ENCODE assay signal across 10 mouse cellular contexts in the genomic region with DNA sequence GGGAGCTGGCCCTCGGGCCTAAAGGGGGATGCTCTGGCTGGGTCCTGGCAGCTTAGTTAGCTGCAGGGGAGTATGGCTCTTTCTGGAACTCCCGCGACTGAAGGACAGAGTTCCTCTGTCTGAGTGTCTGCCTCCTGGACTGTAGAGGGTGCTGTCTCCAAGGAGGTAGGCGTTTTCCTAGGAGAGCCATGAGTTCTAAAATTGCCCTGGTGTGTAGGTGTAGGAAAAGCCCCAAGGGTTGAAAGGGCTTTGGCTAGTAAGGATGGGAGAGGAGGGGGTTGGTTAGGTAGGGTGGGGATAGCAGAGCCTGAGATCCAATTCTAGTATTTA. TPM values are rescaled to one million over a fixed set of nuclear protein-coding genes. Genes with fewer than 3 reads are reported as not detected.
DNase-seq lines count a peak whose midpoint lies in the region; ATAC-seq lines count a peak whose summit lies in the region.
"Had no signal": no experiment of that assay in that cellular context is flagged by ENCODE, and none has a peak within 500 bp of the region (broad histone marks: within the 10 kb centered on the region; RNA-seq: fewer than 3 reads in every experiment).

A gene (minus strand): TSS at position 86 of the 330 bp plus-strand sequence.

- ATAC-seq in kidney, embryonic 16.5 days (ENCODE audit: low FRiP score, low TSS enrichment): peak; percentile 25; the same call in 1 of the 2 replicates
- no peak for ATAC-seq in midbrain, embryonic 11.5 days (ENCODE audit: low FRiP score)
- ATAC-seq in erythroid progenitor cell, adult 5-6 weeks (replicated peaks; ENCODE audit: low FRiP score, poor library complexity, severe bottlenecking): no peak

- no peak for DNase-seq in kidney, postnatal 25 days
- DNase-seq in NIH3T3 (ENCODE audit: low read depth): peak; percentile 23
- peak; percentile 20 for DNase-seq in forebrain, embryonic 10.5 days (ENCODE audit: extremely low spot score, low spot score)
- no peak for DNase-seq in midbrain, embryonic 11.5 days (ENCODE audit: low spot score, missing footprints)
- DNase-seq in layer of hippocampus, adult 11-12 months (ENCODE audit: low spot score): no peak
- DNase-seq in kidney, adult 8-10 months: no peak

- peak within 1 kb of the TSS; percentile 37 for H3K4me2 ChIP-seq in kidney, embryonic 16.5 days (replicated peaks; ENCODE audit: low read depth, low read length)
- no peak within 1 kb of the TSS for H3K4me2 ChIP-seq in midbrain, embryonic 11.5 days

- no peak within 1 kb of the TSS; the same call in 1 of the 2 replicates for H3K4me3 ChIP-seq in kidney, embryonic 16.5 days (ENCODE audit: low read length)
- no peak within 1 kb of the TSS for H3K4me3 ChIP-seq in forebrain, embryonic 10.5 days
- H3K4me3 ChIP-seq in midbrain, embryonic 11.5 days (ENCODE audit: low read depth, low read length): no peak within 1 kb of the TSS
- H3K4me3 ChIP-seq: erythroblast, embryonic 14.5 days had no signal

- no peaks in the 10 kb centered on the region for H3K9me3 ChIP-seq in kidney, embryonic 16.5 days (ENCODE audit: low read length)
- H3K9me3 ChIP-seq in forebrain, embryonic 10.5 days: no peaks in the 10 kb centered on the region
- no peaks in the 10 kb centered on the region for H3K9me3 ChIP-seq in midbrain, embryonic 11.5 days (ENCODE audit: control insufficient read depth, low read length)

- H3K4me1 ChIP-seq in kidney, embryonic 16.5 days (ENCODE audit: insufficient read depth, low read length): 0 out of 2 replicates have a peak, but pooled peaks cover 2% of the 10 kb centered on the region
- H3K4me1 ChIP-seq in forebrain, embryonic 10.5 days: peaks cover 42% of the 10 kb centered on the region
- peaks cover 22% of the 10 kb centered on the region for H3K4me1 ChIP-seq in midbrain, embryonic 11.5 days (ENCODE audit: control insufficient read depth, insufficient read depth, low read length)

- WGBS in kidney, embryonic 16.5 days: 32% methylated on average over 4 of the region's 4 CpGs
- WGBS in forebrain, embryonic 10.5 days: 12% methylated on average over 4 of the region's 4 CpGs
- 12% methylated on average over 4 of the region's 4 CpGs for WGBS in midbrain, embryonic 11.5 days

- H3K27ac ChIP-seq in kidney, embryonic 16.5 days (ENCODE audit: low read length): no peak within 1 kb of the TSS
- H3K27ac ChIP-seq in forebrain, embryonic 10.5 days: peak within 1 kb of the TSS; percentile 49; the same call in 1 of the 2 replicates
- no peak within 1 kb of the TSS for H3K27ac ChIP-seq in midbrain, embryonic 11.5 days (ENCODE audit: low read depth, low read length)

- H3K9ac ChIP-seq in kidney, embryonic 16.5 days (replicated peaks; ENCODE audit: low read length): 0 out of 2 replicates have a peak within 1 kb of the TSS, but pooled peaks have one; percentile 20
- H3K9ac ChIP-seq in midbrain, embryonic 11.5 days (ENCODE audit: low read length): peak within 1 kb of the TSS; percentile 14; the same call in 1 of the 2 replicates

- no peaks in the 10 kb centered on the region for H3K36me3 ChIP-seq in kidney, embryonic 16.5 days (ENCODE audit: insufficient read depth, low read length)
- H3K36me3 ChIP-seq in forebrain, embryonic 10.5 days (replicated peaks): no peaks in the 10 kb centered on the region
- no peaks in the 10 kb centered on the region for H3K36me3 ChIP-seq in midbrain, embryonic 11.5 days (ENCODE audit: control insufficient read depth, insufficient read depth, low read length)

- peaks cover 12% of the 10 kb centered on the region; the same call in 1 of the 2 replicates for H3K27me3 ChIP-seq in kidney, embryonic 16.5 days (ENCODE audit: insufficient read depth, low read length)
- peaks cover 51% of the 10 kb centered on the region for H3K27me3 ChIP-seq in forebrain, embryonic 10.5 days (ENCODE audit: poor library complexity, severe bottlenecking)
- no peaks in the 10 kb centered on the region for H3K27me3 ChIP-seq in midbrain, embryonic 11.5 days (ENCODE audit: control insufficient read depth, insufficient read depth, low read length)

RNA-seq across cellular contexts. Expression of the gene that starts here (rescaled TPM):
- polyA plus RNA-seq in kidney, embryonic 16.5 days (2015; fragmentation: Nextera tagmentation; extraction: Ambion mirVana): 3.4 and 7.6 TPM in 2 replicates
- polyA plus RNA-seq in forebrain, embryonic 10.5 days (2016; fragmentation: Nextera tagmentation; extraction: Ambion mirVana): not detected in 2 replicates
- not detected in 2 replicates for polyA plus RNA-seq in midbrain, embryonic 11.5 days (2014; fragmentation: Nextera tagmentation; extraction: Ambion mirVana)
- total RNA-seq in erythroid progenitor cell, adult 5-6 weeks (2015; ENCODE audit: low replicate concordance): not detected in 2 replicates
- not detected in 2 replicates for total RNA-seq in erythroid progenitor cell, adult 5-6 weeks (2017; ENCODE audit: low replicate concordance)
- total RNA-seq: layer of hippocampus, postnatal 10 days had no signal
- polyA plus RNA-seq: erythroblast, embryonic 14.5 days had no signal

Comparison
In these comparisons a context has a peak if more than half of its experiments do, and no peak if none do; other contexts are left out.
1. Peak in DNase-seq and H3K27ac ChIP-seq in forebrain, embryonic 10.5 days; RNA of the gene not detected or under 1 TPM.